Mouse (Mus musculus) cerebellum, adult 11 months (tissue): ENCODE data around the gene BC025920.
"Not testable (repeated sequence)": the region's sequence is repeated elsewhere in the genome, so short reads cannot be mapped to it uniquely, and the experiment has no call there.

ENCODE experiments used
- DNase-seq: peaks from one replicate; pipeline ENCODE4 v3.0.0; 2022

The BC025920 gene

DNA sequence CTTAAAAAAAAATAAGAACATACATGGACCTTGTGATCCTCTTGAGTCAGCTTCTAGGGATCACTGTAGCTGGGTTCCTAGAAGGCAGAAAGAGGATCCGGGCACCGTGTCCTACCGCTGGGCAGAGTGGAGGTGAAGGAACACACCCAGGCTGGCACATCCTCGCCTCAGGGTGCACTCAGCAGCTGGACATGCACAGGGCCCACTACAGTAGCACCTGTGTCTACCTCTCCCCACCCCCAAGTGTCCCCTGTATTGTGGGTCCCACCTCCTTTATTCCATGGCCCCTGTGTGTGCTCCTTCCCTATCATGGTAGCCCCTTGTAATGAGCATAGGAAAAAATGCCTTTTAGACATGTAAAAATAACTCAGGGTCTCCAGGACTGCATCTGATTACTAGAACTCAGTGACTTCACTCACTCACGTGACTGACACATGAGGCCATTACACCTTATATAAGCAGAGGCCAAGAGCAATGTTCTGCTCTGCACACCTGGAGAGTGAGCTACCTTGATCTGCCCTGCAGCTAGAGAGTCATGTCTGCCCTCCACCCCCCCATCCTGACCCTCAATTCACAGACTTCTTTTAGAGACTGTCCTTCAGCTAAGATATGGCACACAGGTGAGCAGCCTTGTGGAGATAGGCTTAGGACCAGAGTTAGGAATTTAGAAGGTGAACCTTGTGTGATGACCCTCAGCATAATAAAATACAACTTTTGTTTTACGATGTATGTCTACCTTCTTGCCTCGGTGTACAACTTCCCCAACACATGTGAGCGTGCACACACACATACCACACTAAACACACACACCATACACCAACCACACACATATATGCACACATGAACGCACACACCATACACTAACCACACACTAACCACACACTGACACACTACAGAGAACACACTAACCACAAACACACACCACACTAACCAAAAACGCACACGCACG, 1.8 kb upstream of the BC025920 start:
- DNase-seq, result no peak

DNA sequence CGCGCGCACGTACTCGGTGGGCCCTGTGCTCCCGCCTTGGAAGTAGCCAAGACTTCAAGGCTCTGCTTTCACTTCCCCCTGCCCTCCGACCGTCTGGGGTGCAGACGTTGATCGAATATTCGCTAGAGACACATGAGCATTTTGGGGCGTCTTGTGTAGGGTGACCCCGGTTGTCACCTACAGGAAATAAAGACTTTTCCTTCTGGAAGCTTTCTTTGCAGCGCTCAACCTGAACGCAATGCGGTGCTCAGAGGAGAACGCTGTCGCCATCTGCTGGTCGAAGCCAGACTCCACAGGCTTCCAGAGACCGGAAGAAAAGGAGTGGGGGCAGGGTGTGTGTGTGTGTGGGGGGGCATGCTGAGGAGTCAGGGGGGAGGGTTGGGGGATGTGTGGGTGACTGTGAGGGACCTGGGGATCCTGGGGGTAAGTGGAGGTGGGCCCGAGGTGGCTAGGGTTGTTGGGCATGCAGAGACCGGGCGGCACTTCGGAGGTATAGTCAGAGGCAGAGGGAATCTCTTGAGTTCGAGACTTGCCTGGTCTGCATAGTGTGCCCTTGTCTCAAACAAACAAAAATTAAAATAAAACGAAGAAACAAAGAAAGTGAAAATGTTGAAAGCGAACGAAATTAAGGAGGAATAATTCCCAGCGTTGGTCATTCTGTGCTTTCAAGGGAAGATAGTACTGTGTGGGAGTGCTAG, 953 bp upstream of the BC025920 start:
- peak; percentile 86 for DNase-seq

DNA sequence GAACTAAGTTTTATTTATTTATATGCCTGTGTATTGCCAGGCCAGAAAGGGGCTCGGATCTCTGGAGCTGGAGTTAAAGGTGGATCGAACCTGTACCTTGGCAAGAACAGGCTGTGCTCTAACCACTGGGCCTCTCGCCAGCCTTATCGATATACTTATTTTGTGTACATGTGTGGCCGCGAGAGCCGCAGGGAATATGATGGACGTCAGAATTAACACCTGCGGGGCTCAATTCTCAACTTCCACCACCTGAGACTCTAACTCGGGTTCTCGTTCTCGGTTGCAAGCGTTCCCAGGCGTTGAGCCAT, 450 bp upstream of the BC025920 start:
- no peak for DNase-seq

DNA sequence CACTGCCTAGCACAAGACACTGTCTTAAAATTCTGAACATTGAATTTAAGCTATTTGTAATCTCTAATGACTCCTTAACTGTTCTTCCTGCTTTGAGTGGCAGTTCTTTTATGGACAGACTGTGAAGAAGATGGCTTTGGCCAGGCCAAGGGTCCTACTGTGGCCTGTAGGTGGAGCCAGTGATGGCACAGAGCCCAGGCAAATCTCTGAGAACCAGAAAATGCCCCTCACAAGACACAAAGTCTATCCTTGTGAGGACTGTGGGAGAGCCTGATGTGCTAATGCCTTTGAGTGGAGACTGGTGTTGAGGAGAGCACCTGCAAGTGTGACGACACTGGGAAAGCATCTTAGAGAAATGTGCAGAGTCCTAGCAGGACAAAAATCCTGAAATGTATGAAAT, 2.2 kb downstream of the BC025920 start:
- DNase-seq, result no peak

DNA sequence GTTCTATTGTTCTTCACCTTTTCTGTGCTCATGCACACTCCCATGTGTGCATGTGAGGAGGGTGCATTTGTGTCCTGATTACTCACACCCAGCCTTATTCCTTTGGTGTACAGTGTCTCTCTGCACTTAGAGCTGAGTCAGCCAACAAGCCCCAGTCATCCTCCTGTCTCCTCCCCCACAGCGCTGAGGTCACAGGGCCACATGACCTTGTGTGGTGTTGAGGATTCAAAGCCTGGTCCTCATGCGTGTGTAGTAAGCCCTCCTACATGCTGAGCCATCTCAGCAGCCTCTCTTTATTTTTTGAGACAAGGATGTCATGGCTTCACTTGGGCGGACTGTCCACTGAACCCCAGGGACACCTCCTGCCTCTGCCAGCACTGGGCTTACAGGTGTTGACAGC, 6.7 kb downstream of the BC025920 start:
- DNase-seq, result no peak

DNA sequence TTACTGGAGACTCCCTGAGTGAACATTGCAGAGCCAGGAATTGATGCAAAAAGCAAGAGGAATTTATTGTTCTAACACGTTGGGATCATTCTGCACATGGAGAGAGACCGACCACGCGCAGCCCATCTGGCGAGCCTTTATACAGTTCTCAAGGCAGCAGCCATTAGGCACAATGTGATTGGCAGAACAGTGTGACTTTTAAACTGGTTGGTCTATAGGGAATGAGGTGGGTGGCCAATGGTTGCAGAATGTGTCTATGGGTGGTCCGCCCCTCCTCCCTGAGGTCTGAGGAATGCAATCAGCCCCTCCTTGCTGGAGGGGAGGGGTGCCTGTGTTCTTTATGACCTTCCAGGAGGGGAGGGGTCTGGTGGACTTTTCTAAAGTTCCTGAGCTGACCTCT, 9.4 kb downstream of the BC025920 start:
- no peak for DNase-seq

DNA sequence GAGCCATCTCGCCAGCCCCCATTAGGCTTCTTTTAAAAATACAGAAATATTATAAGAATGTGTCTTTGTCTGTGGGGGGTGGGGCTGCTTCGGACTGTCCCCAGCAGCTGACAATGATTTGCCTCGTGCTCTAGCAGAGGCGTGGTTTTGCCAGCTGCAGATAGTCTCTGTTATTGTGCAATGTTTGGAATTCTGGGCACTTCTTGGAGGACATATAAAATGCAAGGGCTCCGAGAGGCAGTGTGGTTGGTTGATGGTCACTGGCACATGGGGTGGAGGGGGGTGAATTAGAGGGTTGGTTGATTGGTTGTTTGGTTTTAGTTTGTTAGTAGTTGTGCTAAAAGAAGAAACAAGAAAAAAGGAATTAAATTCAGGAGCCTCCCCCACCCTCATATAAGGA, 13.9 kb downstream of the BC025920 start:
- DNase-seq, result no peak

DNA sequence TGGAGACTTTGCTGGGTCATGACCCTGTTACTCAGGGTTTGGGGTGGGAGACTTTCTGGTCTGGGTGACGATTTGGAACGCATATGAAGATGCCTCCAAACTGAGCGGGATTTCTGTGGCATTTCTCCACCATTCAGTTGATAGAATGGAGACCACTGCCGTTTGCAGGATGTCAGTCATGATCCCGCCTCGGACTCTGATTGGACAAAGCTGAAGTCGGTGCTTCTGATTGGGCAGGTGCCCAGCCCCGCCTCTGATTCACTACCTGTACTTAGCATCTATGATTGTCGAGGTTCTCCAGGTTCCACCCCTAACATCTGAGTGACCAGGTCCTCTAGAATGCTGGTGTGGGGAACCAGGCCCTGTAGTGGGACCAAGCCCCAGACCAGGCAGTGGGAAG, 14.7 kb downstream of the BC025920 start:
- no peak for DNase-seq

DNA sequence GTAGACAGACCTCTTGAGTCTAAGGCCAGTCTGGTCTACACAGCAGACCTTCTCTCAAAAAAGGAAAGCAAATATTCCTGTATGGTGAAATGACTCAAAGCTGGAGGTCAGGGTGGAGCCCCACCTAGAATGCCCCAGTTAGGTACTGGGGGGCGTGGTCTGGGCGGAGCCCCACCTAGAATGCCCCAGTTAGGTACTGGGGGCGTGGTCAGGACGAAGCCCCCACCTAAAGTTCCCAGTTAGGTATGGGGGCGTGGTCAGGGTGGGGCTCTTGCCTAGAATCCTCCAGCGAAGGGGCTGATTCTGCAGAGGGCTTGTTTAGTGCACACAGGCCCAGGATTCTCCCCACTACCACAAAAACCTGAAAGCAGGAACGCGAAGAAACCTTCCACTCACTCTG, 17.4 kb downstream of the BC025920 start:
- DNase-seq, result no peak

DNA sequence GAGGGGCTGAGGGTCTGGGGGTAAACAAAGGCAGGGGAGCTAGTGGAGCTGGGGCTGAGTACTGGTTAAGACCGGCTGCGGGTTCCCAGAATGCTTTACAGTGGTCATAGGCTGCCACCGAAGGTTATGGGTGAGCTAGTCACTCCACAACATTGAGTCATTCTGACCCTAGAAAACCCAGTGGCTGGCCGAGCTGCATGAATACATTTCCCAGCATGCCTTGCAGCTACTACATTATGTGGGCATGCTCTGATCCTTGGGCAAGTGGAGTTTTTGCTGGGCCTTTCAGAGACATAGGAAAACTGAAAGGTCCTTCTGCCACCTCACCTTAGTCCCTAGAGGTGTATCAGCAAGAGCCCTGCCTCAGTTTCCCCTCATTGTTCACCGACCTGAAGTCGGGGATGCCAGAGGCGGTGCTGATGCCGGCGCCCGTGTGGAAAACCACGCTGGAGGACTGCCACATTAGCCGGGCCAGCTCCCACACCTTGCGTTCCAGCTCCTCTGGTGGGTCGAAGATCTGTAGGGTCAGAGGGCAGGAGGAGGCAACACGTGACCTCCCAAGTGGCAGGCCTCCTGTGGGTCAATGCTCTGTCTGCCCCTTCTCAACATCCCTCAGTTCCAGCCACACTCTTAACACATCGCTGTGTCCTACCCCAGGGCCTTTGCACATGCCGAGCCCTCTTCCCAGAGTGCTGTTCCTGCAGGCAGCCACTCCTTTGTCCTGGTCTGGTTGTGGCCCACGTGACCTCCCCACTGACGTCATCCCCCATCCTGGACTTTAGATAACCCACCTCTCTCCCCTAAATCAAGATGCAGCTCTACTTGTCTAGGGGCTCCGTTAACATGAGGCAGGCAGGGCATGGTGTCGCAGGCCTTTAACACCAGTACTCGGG, 20.3 kb downstream of the BC025920 start:
- DNase-seq, result peak; percentile 45

DNA sequence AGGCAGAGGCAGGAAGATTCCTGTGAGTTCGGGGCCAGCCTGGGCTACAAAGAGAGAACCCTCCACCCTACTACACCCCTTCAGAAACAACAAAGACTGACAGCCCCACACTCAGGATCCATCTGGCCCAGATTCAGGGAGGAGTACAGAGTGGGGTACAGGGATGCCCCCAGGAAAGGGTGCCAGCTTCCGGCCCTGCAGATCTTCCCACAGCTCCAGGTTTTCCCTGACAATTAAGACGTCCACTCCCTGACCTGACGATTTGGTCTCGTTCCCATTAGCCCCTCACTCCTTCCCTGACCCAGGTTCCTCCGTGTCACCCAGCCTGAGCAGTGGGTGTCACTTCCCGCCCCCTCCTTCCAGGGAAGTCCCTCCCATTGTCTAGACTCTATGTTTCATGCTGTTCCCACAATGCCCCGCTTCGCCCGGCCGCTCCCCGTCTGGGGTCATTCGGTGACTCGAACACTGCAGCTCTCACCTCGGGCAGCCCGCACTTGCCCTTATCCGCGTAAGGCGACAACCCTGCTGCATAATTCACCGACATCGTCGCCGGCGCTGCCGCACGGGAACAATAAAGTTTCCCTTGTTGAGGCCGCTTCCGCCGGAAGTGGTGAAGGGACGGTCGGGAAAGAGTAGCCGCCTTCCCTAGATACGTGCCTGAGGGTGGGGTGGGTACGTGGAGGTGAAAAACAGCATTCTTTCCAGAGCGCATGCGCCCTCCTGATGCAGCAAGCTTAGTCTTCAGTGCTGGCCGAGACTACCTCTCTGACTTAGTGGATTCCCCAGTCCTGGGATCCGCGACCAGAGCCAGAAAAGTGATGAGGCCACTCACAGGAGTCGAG, 21.1 kb downstream of the BC025920 start, which contains the start of gene Sirt6:
Gene Sirt6, minus strand, starts transcription at position 804 of the 842 bp plus-strand sequence.
- peak; percentile 94 for DNase-seq

DNA sequence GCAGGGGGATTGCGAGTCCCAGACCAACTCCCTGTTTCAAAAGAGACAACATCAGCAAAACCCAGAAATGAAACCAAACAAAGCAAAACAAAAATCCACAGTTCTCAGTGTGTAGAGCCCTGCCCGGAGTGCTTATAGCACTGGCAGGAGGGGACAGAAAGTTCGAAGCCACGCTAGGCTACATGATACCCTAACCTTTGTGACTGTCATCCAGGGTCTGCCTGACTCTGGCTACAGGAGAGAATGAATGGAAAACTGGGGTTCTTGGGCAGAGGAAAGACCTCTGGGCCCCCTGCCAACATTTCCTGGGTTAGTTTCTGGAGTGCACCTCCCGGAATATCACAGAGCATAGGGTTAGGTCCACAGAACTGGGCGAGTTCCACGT, 21.8 kb downstream of the BC025920 start:
- peak; percentile 60 for DNase-seq

DNA sequence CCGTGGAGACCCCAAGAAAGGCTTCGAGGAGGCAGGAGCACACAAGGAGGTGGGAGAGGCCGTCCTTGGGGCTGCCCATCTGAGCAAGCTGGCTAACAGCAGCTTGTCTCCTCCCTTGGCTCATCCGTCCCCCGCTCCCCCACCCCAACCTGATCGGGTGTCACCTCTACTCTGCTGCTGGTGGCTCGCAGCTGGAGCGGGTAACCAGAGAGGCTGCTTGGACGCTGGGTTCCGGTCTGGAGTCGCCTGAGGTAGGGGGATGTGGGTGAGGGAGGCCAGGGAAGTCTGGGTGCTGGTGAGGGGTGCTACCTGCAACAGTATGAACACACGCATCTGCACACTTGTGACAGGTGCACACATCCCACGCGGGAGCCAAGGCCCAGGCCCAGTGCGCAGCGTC, 22.3 kb downstream of the BC025920 start, which contains the start of gene Ankrd24:
Gene Ankrd24, plus strand, starts transcription at position 151 of the 400 bp plus-strand sequence.
- no peak for DNase-seq

DNA sequence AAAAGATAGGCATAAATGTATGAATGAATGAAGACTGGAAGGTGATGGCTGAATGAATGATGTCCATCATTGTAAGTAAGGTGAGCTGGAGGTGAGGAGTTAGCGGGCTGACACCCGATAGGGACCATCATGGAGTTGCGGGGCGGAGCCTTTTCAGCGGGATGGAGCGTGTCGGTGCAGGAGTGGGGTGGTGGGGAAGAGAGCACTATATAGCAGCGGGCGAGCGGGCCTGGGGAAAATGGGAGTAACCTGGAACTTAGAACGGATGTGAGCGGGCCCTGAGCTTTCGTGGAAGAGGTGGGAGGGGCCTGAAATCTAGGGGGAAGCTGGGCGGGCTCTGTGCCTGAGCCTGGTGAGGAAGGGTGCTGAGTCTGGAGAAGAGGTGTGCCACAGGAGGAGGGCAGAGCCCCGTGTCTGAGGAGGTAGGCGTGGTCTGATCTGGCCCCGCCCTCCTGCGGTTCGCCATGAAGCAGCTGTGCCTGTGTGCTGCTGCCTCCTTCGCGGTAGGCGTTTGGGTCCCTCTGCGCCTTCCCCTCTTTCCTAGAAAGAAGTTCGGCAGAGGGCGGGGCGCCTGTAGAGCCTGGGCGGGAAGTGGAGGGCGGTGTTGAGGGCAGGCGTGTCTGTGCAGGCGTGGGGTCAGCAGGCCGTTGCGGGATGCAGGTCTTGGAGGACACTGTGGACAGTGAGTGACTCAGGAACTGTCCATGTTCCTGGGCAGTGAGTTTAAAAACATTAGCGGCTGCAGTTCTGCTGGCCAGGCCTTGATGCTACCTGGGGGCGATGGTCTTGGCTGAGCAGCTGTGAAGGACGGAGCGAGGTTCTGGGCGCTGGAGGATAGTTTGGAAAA, 27.4 kb downstream of the BC025920 start:
- DNase-seq, result peak; percentile 78

DNA sequence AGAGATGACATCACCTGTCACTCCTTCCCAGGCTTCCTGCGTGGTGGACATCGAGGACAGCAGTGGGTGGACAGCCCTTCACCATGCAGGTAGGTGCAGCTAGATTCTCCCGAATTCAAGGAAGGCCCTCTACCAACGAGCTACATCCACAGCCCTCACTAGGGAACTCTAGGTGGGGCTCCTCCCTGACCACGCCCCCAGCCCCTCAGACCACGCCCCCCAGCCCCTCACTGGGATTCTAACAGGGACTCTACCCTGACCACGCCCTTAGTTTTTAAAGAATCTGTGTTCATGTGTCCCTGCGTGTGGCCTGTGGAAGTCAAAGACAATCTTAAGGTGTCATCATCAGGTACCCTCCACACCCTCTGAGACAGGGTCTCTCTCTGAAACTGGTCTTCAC, 30.3 kb downstream of the BC025920 start:
- DNase-seq, result no peak

DNA sequence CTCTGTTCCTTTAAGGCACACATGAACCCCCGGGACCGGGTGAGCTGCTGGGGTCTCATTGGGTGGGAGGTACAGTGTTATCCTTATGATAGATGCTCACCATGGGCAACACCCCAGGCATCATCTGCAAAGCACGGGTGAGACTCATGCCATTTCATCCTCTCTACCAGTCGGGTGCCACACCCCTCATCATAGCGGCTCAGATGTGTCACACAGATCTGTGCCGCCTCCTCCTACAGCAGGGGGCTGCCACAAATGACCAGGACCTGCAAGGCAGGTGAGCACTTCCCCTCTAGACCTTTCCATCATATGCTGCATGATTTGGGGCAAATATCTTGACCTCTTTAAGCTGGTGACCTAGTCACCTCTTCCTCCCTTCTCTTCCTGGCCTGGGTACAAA, 32.0 kb downstream of the BC025920 start:
- DNase-seq, result no peak

DNA sequence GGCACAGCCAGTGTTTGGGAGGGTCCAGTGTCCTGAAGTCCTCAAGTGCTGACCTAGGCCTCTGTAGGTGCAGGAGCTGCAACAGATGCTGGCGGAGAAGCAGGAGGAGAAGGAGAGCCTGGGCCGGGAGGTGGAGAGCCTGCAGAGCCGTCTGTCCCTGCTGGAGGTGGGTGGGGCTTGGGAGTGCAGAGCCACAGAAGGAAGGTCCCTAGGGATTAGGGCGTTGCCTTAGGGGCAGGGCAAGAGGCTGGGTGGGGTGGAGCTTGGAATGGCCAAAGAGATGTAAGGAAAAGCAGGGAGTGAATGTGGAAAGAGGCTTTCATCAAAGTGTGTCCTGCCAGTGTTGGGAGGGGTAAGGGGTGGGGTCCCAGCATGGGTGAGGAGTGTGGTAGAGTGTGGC, 34.8 kb downstream of the BC025920 start:
- DNase-seq, result not testable (repeated sequence)

DNA sequence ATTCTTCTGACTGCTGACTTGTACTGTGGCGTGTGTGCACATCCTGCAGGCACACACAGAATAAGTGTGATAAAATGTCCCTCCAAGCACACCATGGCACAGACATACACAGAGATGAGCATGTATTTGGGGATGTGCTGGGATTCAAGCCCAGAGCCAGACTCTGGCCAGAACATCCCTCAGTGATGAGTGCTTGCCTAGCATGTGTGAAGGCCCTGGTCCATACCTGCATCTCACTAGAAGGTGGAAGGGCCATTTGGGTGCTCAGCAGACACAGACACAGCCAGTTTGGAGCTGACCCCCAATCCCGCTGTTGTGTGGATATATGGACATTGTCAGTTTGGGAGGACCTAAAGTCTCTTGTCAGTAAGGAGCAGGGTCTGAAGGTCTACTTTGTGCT, 35.5 kb downstream of the BC025920 start:
- no peak for DNase-seq

DNA sequence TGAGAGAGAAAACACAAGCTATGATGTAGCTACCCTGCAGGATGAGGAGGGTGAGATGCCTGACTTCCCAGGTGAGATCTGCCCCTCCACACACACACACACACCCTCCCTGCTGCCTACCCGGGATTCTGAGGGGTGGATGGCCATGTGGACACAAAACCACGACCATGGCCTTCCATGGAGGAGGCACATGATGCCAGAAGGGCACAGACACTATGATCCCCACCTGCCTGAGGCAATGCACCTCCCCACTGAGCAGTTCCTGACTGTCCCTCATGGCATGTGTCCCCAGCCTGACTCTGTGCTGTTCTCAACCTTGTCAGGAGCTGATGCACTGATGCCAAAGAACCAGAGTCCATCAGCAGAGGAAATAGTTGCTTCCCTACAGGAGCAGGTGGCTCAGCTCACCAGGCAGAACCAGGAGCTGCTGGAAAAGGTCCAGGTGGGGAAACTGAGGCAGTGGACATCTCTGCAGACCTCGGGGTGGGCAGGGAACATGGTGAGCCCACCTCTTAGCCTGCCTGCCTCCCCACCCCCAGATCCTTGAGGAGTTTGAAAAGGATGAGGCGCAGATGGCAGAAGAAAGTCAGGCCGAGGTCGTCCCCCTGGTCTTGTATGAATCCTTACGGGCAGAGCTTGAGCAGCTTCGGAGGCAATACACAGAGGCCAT, 36.0 kb downstream of the BC025920 start:
- DNase-seq, result peak; percentile 62

DNA sequence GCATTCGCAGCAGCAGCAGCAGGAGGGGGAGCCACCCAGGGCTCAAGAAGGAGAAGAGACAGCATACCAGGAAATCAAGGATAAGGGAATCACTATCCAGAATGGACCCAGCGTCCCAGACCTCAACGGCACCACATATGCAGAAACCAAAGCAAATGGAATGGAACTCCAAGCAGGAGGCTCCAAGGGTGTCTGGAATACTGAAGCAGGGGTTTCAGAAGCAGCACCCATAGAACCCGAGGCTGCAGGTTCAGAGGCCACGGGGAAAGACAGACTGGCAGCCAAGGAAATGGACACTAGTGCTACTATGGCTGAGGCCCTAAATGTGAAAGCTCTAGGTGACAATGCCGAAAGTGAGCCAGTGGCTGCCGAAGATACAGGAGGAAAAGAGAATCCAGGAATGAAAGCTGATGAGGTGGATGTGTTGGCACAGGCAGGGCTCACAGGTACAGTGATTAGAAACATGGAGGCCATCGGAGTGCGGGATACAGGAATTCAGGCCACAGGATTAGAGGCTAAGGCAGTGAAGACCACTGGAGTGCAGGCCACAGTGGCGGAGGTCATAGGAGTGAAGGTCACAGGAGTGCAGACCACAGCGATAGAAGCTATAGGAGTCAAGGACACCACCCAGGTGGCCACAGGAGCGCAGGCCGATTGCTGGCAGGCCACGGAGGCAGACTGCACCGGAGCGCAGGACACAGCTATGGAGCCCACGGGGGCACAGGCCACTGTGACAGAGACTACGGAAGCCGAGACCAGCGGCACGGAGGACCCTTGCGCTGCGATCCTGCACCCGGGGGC, 36.8 kb downstream of the BC025920 start:
- DNase-seq, result no peak
